Mouse (Mus musculus) embryo, embryonic 9.5 days (tissue): ENCODE data around the gene Gm43191.
"Not testable (repeated sequence)": the region's sequence is repeated elsewhere in the genome, so short reads cannot be mapped to it uniquely, and the experiment has no call there.

ENCODE experiments used
- DNase-seq: peaks from one replicate; pipeline ENCODE4 v3.0.0-alpha.2; 2017; ENCODE audit errors: extremely low spot score

Gene Gm43191

DNA sequence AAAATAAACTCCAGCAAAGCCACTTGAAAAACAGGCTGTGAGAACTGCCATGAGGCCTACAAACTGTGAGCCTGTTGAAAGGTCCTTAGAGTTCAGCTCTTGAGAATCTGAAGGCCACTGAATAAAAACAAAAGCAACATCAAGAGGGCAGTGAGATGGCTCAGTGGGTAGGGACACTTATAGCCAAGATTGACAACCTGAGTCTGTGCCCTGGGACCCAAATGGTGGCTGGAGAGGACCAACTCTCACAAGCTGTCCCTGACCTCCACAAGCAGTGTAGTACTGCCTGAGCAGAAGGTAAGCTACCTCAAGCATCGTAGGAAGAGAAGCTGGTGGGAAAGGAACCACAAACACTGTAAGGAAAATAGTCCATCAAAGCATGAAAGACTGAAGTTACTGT lies at the start of gene Gm43191:
Gene Gm43191, minus strand, starts transcription at position 101 of the 400 bp plus-strand sequence.
- DNase-seq, result no peak

DNA sequence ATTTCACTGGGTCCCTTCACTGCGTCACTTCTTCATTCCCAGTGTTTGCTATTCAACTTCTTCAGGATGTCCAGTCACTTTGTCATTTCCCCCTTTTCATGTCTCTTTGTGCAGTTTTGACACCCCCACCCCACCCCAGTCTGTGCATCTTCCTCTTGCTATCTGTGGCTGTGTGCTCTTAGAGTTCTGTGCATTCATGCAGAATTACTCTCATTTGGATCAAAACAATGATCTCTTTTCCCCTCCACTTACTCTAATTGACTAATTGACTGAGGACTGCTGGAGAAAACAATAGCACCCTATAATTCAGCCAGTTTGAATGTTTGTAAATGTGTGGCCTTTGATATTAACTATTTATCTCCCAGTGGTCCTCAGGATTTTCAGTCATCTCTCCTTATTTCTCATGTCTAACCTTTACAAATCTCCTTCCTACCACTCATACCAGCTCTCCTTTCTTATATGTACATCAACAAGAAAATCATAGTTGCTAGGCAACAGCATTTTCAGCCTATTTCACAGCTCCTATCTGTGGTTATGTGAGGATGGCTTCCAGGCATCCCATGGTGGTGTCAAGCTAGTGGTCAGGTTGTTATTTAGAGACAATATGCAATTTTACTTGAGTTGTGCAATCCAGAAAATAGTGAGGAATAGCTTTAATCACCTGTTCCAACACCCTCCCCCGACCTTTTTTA lies 48.6 kb upstream of the Gm43191 start:
- DNase-seq, result no peak

DNA sequence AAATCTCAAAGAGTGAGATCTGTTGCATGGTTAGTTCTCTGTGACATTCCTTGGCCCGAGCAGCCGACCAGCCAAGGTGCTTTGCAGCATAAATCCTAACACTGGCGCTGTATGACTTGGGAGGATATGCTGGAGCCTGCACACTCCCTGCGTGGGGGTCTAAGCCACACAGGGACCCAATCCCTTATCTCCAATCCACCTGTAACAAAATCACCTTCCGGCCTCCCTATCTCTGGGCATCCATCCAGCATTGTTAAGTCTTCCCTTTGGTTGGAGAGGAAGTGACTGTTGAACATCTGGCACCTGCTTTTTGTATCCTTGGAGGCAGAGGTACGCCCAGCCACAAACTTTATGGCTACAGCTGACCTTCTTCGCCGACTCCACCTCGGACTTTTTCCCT lies 45.7 kb upstream of the Gm43191 start:
- DNase-seq, result no peak

DNA sequence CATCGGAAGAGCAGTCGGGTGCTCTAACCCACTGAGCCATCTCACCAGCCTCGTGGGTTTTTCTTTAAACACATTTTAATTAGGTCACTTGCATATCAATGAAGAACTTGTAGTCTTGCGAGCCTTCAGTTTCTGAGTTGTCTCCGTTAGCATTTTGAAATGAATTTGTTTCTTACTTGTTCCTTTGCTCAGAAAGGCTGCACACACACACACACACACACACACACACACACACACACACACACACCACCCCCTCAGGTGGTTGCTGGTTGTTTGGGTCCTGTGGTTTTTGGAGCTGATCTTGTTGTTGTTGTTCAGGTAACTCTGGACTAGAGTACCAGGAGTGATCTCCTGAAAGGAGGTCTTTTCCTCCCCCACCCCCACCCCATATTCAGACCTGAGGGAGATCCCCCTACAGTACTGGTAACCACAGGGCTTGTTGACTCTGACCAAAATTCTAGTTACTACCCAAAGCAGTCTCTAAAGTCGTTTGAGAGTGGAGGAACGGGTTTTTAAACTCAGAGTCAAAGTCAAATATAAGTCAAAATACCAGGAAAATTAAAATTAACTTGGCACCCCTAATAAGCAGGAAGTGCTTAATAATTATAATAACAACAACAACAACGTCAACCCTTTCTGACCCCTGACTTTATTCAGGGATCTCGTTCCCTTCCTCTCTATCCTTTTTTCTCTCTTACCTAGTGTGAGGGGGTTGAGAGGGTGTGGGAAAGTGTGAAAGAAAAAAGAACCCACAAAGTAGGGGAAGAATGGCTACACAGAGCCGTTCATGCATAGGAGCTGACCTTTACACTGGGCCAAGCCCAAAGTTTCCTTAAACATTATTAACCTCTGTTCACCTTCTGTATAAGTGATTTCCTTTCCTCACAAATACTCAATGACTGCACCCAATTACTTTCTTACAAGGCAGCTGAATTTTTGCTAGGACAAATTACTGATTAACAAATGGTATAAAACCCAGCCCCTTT lies 42.7 kb upstream of the Gm43191 start:
- no peak for DNase-seq

DNA sequence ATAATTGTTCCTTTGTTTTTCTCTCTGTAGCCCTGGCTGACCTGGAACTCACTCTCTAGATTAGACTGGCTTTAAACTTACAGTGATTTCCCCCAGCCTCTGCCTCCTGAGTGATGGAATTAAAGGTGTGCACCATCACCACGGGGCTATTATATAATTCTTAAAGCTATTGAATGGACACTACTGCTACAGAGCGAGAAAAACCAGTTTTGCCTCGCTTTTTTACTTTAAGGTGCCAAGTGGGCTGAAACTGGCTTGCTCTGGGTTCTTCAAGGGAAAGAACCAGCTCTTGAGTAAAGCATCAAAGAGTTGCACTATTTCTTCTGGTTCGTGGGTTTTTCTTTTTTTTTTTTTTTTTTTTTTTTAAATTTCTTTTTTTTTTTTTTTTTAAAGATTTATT lies 41.9 kb upstream of the Gm43191 start:
- no peak for DNase-seq

DNA sequence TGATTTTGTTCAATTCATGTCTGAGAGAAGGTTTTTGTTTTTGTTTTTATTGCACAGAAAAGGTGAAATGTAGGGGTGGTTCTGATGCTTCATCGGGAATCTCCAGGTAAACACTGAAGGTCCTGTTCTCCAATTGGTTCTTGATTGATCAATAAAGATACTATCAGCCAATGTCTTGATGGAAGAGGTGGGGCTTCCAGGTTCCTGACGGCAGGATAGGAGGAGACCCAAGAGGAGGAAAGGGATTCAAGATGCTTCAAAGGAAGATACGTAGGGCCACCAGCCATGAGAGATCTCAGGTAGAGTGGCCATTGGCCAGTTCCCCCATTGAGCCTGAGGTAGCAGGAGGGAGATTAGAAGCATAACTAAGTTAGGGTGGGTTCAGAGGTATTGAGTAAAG lies 37.9 kb upstream of the Gm43191 start:
- DNase-seq, result no peak

DNA sequence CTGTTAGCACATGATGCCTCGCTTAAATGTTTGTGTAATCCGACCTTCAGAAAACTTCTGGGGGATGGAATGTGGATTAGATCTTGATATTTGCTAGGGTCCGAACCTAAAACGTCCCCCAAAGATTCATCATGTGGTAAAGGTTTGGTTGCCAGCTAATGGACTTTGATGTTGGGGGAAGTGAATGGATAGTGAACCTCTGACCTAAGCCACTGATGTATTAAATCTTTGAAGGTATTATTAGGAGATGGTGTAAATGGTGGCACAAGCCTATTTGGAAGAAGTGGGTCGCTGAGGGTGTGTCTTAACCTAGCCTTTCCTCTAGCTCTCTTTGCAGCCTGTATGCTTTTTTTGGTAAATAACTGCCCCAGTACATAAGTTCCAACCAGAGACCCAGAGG lies 32.0 kb upstream of the Gm43191 start:
- DNase-seq, result no peak

DNA sequence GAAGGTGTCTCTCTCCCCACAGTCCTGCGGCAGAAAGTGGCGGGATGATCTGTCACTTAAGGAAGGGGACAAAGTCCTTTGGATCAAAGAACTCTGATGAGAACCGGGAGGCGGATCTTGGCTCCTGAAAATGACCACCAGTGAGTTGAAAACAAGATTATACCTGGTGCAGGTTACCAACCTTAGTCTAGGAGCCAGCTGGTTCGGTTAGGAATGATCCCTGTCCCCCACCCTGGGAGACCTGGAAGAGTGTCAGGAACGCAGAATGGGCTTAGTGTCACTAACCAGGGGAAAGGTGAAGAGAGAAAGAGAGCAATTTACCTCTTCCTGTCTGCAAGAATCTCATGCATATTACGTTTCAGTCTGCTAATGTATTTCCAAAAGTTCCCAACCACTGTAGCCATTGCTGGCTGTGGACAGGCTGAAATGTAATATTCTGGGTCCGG lies 31.4 kb upstream of the Gm43191 start, which contains the start of gene Slc35a3:
Gene Slc35a3, minus strand, starts transcription at position 396 of the 446 bp plus-strand sequence.
- no peak for DNase-seq

DNA sequence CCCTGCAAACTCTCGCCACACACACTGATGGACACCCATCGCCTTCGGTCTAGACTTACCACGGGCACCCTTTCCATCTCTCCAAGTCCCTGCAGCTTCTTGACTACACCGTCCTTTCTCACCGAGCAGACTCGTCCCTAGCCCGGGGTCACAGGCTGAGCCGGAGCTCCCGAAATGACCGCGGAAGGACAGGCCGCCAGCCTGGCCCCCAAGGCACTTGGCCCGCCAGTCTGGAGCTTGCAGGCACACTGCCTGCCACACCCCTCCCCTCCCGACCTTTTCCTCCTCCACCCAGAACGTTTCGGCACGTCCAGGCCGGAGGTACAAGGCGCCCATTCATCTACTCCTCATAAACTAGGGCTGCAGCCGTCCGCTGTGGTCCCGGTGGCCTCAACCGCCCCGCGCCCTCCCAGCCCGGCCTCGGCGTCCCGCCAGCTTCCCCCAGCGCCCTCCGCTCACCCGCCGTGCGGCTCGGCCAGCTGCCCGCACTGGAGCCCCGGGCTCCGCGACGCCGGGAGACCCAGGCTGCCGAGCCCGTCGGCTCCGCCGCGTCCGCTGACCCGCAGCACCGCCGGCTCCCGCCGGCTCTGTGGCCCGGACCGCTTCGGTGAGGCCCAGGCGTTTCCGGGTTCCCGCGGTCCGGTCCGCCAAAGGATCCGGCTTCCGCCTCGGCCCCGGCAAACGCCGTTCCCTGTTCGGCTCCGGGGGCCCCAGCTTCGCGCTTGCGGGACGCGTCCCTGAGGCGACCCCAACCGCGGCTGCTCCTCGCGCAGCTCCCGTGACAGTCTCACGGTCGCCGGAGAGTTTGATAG lies 30.8 kb upstream of the Gm43191 start:
- peak; percentile 78 for DNase-seq

DNA sequence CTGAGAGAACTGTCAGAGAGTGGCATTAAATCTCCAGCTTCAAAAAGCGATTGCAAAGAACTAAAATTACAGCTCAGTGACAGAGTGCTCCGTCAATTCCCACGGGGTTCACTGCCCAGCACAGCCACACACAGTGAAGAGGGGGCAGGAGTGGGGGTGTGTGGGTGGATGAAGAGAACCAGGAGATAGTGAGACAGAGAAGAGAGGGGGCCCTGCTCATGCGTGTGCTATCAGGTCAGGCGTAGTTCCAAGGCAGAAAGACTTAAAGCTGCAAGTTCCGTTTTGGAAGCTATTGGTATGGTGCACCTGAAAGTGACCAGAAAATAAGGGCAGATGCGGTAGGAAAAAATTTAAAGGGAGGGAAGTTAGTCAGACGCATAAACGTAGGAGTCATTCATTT lies 29.9 kb upstream of the Gm43191 start:
- no peak for DNase-seq

DNA sequence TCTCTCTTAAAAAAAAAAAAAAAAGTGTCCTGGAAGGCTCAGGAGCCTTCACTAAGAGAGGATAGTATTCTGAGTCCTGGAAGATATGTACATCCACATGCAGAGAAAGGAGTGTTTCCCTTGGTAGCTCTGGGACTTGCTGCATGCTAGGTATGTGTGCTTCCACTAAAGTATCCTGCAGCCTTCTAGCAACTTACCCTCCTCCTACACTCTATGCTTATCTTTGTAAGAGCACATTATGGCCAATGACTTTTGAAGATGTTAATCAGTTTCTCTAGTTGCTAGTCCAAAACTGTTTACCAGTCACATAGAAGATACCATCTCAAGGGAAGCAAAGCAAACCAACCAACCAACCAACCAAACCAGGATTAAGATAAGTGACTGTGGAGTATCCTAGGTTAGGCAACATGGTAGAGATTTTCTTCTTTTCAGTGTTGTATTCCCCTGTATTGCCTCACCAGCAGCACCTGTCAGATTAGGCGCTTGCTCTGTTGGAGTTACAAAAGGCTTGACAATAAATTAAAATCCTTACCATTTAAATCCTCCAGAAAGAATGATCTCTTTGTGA lies 24.7 kb upstream of the Gm43191 start:
- DNase-seq, result no peak

DNA sequence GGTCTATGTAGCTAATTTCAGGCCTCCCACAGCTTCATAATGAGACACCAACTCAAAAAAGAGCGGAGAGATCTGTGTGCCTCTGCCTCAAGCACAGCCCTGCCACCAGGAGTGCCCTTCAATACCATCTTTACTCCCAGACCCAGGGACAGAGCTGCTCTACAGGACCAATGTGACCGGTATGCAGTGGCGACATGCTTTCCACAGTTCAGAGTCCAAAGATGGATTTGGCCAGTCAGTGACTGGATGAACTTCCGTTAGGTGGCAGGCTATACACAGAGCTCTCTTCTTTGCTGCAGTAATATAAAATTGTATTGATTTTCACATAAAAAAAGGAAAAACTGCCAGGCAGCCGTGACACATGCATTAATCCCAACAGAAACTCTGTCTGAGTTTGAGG lies 22.8 kb upstream of the Gm43191 start:
- no peak for DNase-seq

DNA sequence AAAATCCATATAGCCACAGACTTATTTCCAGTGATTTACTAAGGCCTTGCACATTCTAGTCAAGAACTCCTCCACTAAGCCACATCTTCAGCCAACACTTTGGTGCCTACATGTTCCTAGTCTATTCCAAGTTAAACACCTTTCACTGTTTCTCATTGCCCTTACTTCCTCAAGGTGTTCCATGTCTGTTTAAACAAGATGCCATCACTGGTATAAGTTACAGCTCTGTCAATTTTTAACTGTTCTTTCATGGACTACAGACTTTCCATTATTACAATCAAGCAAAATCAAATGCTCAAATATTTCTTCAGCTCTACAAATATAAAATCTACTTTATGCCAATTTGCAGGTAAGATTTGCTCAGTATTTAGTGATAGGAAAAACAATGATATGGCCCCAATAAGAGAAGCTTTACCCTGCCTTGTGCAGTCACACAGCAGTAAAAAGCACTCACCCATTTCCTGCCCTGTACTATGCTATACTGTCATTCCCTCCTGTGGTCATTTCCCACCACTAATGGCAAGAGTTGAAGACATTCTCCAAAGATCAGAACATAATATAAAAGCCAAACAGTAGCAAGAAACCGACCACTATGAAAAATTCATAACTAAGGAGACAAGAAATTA lies 21.7 kb upstream of the Gm43191 start:
- no peak for DNase-seq

DNA sequence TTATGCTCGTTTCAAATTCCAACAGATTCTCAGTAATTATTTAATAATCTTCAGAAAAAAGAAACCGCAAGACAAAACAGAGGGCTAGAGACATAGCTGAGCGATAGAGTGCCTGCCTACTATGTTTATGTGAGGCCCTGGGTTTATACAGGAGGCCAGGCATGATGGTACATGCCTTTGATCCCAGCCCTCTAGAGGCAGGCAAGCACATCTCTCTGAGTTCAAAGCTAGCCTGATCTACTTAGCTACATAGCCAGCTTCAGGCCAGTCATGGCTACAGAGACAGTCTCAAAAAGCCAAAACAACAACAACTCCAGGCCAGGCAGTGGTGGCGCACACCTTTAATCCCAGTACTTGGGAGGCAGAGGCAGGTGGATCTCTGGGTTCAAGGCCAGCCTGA lies 20.5 kb upstream of the Gm43191 start:
- DNase-seq, result no peak

DNA sequence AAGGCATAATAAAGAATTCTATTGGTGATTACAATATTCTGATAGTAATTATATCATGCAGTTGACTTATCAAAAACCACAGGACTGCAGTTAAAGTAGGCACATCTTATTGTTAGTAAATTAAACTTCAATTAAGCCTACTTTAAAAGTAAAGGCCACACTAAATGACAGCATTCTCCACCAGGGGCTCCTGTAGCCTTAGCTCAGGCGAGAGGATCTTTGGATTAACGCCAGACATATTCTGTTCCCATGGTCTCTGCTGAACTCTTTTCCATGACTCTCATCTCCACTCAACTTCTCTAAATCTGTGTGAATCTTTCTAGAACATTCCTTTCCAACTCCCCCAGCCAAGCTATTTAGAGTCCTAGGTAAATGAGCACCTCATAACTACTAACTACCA lies 17.7 kb upstream of the Gm43191 start:
- DNase-seq, result no peak

DNA sequence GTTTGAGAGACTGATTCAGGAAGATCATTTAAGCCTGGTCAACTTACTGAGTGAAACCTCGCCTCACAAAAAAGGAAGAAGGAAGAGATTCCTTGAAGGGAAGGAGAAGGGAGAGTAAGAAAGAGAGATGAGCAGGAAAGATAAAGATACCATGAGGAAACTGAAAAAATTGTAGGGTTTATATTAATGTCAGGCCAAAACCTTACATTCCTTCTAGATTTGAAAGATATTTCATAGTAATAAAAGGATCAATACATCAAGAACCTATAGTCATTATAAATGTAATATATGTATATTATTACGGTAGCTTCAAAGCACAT lies 14.6 kb upstream of the Gm43191 start:
- DNase-seq, result no peak

DNA sequence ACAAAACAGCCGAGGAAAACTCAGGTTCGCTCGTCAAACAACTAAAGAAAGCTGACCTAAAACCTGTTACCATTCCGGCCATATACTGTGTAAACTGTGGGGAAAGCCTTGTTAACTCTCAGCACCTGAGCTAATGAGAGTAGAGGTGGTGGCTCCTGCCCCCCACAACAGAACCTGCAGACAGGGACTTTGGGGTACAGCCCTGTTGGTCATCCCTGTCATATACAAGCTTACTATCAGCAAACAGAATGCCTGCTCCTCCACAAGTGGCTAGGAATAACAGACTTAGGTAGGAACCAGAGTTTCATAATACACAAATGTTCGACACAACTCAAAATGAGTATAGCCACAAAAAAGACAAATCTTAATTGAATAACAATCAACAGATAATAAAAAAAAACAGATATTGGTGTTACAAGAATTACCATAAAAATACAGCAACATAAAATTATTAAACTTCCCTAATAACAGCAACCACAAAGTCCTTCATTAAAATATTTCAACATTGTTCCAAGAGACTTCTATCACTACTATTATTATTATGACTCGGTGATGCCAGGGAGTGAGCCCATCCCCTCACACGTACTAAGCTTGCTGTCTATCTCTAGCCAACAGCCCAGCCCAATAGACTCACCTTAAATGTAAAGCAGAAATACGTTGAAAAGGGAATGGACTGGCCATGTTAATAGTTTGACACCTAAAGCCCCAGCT lies 14.1 kb upstream of the Gm43191 start:
- DNase-seq, result no peak

DNA sequence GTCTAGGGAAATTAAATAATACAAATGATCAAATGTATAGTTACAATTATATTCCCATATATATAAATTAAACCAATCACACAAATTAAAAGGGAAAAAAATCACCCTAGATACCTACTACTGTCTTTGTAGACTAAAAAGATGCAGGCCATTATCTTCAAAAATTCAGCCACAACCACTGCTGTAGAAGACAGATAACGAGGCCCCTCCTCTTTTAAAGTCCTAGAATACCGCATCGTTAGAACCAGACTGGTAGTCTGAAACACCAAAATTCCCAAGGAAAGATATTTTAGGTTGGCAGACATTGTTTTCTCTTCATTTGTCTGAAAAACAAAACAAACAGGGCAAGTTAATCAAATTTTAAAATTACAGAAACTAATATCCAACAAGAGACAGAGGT lies 13.3 kb upstream of the Gm43191 start:
- no peak for DNase-seq

DNA sequence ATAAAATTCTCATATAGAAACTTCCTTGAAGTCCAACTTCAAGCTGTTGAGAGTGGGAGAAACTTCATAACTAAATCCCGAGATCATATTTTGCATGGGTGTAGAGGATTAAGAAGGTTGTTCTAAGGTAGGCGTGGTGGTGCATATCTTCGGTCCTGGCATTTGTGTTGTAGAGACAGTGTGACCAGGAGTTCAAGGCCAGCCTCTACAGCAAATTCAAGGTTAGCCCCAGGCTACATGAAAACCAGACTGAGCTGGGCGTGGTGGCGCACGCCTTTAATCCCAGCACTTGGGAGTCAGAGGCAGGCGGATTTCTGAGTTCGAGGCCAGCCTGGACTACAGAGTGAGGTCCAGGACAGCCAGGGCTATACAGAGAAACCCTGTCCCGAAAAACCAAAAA lies 16.8 kb downstream of the Gm43191 start:
- not testable (repeated sequence) for DNase-seq

DNA sequence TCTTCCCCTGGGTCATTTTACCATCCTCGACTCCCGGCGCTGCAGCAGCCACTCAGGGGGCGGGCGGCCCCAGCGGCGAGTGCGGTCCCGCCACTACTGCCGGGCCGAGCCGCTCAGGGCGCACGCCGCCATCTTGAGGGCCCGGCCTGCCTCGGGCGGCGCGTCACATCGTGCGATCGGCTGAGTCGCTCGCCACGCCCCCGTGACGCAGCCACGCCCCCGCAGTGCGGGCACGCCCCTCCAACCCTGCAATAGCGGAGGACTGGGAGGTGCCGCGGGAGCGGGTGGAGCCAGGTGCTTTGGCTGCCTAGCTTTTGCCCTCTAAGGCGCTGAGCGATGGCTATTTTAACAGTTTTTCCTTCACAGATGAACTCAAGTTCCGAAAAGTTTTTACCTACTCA lies 18.6 kb downstream of the Gm43191 start, which contains the start of gene Mfsd14a:
Gene Mfsd14a, minus strand, starts transcription at position 215 of the 401 bp plus-strand sequence.
- DNase-seq, result peak; percentile 98
